Comparison of ENCODE assay signal across 27 mouse cellular contexts in the genomic region with DNA sequence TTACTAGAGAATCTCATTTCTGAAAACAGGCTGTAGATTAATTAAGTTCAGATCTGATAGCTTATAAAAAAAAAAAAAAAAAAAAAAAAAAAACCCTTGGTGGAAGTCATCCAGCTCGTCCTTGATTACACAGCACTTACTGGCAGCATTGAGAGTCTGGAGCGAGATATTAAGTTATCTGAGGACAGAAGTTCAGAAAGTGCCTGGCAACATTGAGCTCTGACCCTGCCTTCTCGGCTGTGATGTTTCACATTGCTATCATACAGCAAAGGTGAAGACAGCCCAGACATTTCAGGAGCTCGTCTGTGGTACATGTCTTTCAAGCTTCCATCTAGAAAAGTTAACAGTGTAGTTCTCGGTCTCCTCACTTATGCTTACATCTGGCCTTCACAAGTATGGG.
DNase-seq lines count a peak whose midpoint lies in the region; ATAC-seq and TF ChIP-seq lines count a peak whose summit lies in the region.
"Had no signal": no experiment of that assay in that cellular context is flagged by ENCODE, and none has a peak within 500 bp of the region (broad histone marks: within the 10 kb centered on the region; RNA-seq: fewer than 3 reads in every experiment).

No protein-coding gene starts in this region.

- peak overlapping the region; percentile 24; the same call in 1 of the 2 replicates for H3K27ac ChIP-seq in kidney, adult 2 months (ENCODE audit: insufficient read depth, low read depth, low read length)
- no peak overlapping the region for H3K27ac ChIP-seq in kidney, embryonic 15.5 days
- no peak overlapping the region for H3K27ac ChIP-seq in CH12.LX (ENCODE audit: insufficient read depth, low read depth)
- H3K27ac ChIP-seq in stomach, postnatal 0 days (replicated peaks): no peak overlapping the region
- H3K27ac ChIP-seq: forebrain, embryonic 10.5 days; hindbrain, embryonic 10.5 days; intestine, embryonic 15.5 days; liver, embryonic 13.5 days; lung, embryonic 15.5 days; midbrain, embryonic 10.5 days; neural tube, embryonic 13.5 days had no signal

- no peaks in the 10 kb centered on the region for H3K9me3 ChIP-seq in kidney, embryonic 15.5 days (replicated peaks)
- H3K9me3 ChIP-seq in CH12.LX (replicated peaks; ENCODE audit: low read length): peaks cover 6% of the 10 kb centered on the region
- H3K9me3 ChIP-seq in stomach, postnatal 0 days (ENCODE audit: control insufficient read depth, low read length): no peaks in the 10 kb centered on the region
- H3K9me3 ChIP-seq: forebrain, embryonic 10.5 days; hindbrain, embryonic 10.5 days; intestine, embryonic 15.5 days; liver, embryonic 13.5 days; lung, embryonic 15.5 days; neural tube, embryonic 13.5 days had no signal

- 52% methylated on average over 5 of the region's 5 CpGs for WGBS in kidney, adult 2 months
- WGBS in kidney, embryonic 15.5 days: 84% methylated on average over 5 of the region's 5 CpGs
- WGBS in stomach, postnatal 0 days: 65% methylated on average over 5 of the region's 5 CpGs

- TF ChIP-seq EP300 in CH12.LX (IDR thresholded peaks at IDR 0.05; ENCODE audit: low read length): no peak
- TF ChIP-seq EP300 in stomach, postnatal 0 days (optimal IDR thresholded peaks at IDR 0.05): no peak

- no peak for TF ChIP-seq POLR2A in kidney, adult 2 months (IDR thresholded peaks at IDR 0.05; ENCODE audit: low read depth, low read length)
- no peak for TF ChIP-seq POLR2A in CH12.LX (IDR thresholded peaks at IDR 0.05; ENCODE audit: low read depth, low read length)

- TF ChIP-seq RAD21 in CH12.LX (IDR thresholded peaks at IDR 0.05; ENCODE audit: low read depth, low read length): no peak

- peaks cover 16% of the 10 kb centered on the region for H3K4me1 ChIP-seq in kidney, adult 2 months (ENCODE audit: control insufficient read depth, insufficient read depth, low read length)
- peaks cover 33% of the 10 kb centered on the region for H3K4me1 ChIP-seq in kidney, embryonic 15.5 days
- peaks cover 22 to 52% of the 10 kb centered on the region in 2 experiments for H3K4me1 ChIP-seq in CH12.LX (ENCODE audit: control insufficient read depth in 1 of 2, insufficient read depth in 2 of 2)
- peaks cover 13% of the 10 kb centered on the region; the same call in 1 of the 2 replicates for H3K4me1 ChIP-seq in stomach, postnatal 0 days (replicated peaks; ENCODE audit: control insufficient read depth, insufficient read depth)

- no peak overlapping the region for H3K4me3 ChIP-seq in kidney, adult 2 months (ENCODE audit: insufficient read depth, low read depth, low read length)
- no peak overlapping the region for H3K4me3 ChIP-seq in kidney, embryonic 15.5 days (replicated peaks)
- no peak overlapping the region for H3K4me3 ChIP-seq in CH12.LX (replicated peaks in 1 of 3; ENCODE audit: low read depth in 2 of 3, low read length in 2 of 3, poor library complexity in 1 of 3)
- no peak overlapping the region for H3K4me3 ChIP-seq in stomach, postnatal 0 days (ENCODE audit: low read depth, low read length)
- H3K4me3 ChIP-seq: forebrain, embryonic 10.5 days; hindbrain, embryonic 10.5 days; intestine, embryonic 15.5 days; liver, embryonic 13.5 days; lung, embryonic 15.5 days; midbrain, embryonic 10.5 days; myocyte; neural tube, embryonic 13.5 days had no signal

- H3K27me3 ChIP-seq in kidney, adult 2 months (replicated peaks; ENCODE audit: control insufficient read depth, insufficient read depth, low read length): no peaks in the 10 kb centered on the region
- no peaks in the 10 kb centered on the region for H3K27me3 ChIP-seq in kidney, embryonic 15.5 days
- no peaks in the 10 kb centered on the region for H3K27me3 ChIP-seq in CH12.LX (replicated peaks)
- no peaks in the 10 kb centered on the region for H3K27me3 ChIP-seq in stomach, postnatal 0 days (ENCODE audit: control insufficient read depth, insufficient read depth, low read length)
- H3K27me3 ChIP-seq: intestine, embryonic 15.5 days; liver, embryonic 13.5 days; lung, embryonic 15.5 days; neural tube, embryonic 13.5 days; Patski had no signal

- no peaks in the 10 kb centered on the region for H3K79me2 ChIP-seq in CH12.LX (replicated peaks; ENCODE audit: control insufficient read depth, extremely low read depth, insufficient read depth, poor library complexity, severe bottlenecking)

- no peaks in the 10 kb centered on the region for H3K36me3 ChIP-seq in kidney, adult 2 months (ENCODE audit: control insufficient read depth, insufficient read depth, low read length)
- H3K36me3 ChIP-seq in kidney, embryonic 15.5 days: no peaks in the 10 kb centered on the region
- H3K36me3 ChIP-seq in CH12.LX (replicated peaks in 1 of 2; ENCODE audit: control insufficient read depth in 1 of 2, insufficient read depth in 1 of 2, low read length in 1 of 2): no peaks in the 10 kb centered on the region
- no peaks in the 10 kb centered on the region for H3K36me3 ChIP-seq in stomach, postnatal 0 days (ENCODE audit: control insufficient read depth, insufficient read depth, low read length)
- H3K36me3 ChIP-seq: forebrain, embryonic 10.5 days; hindbrain, embryonic 10.5 days; intestine, embryonic 15.5 days; liver, embryonic 13.5 days; lung, embryonic 15.5 days; midbrain, embryonic 10.5 days; neural tube, embryonic 13.5 days had no signal

- TF ChIP-seq CTCF in kidney, adult 2 months (conservative IDR thresholded peaks at IDR 0.05; ENCODE audit: insufficient read depth, insufficient read length, low read depth, low read length): no peak
- no peak for TF ChIP-seq CTCF in CH12.LX (conservative IDR thresholded peaks at IDR 0.05 in 1 of 2, IDR thresholded peaks at IDR 0.05 in 1 of 2; ENCODE audit: low read depth in 2 of 2, low read length in 2 of 2)
- TF ChIP-seq CTCF in stomach, postnatal 0 days (IDR thresholded peaks at IDR 0.05; ENCODE audit: low read depth): no peak

- H3K4me2 ChIP-seq in kidney, embryonic 15.5 days: no peak overlapping the region
- no peak overlapping the region; the same call in 1 of the 2 replicates for H3K4me2 ChIP-seq in CH12.LX (ENCODE audit: insufficient read depth, low read depth, poor library complexity, severe bottlenecking)
- H3K4me2 ChIP-seq in stomach, postnatal 0 days (replicated peaks; ENCODE audit: low read depth): no peak overlapping the region
- H3K4me2 ChIP-seq: intestine, embryonic 15.5 days; liver, embryonic 13.5 days; lung, embryonic 15.5 days; neural tube, embryonic 13.5 days had no signal

- H3K9ac ChIP-seq in kidney, embryonic 15.5 days: no peak overlapping the region
- H3K9ac ChIP-seq in CH12.LX (ENCODE audit: insufficient read depth, low read depth): no peak overlapping the region
- no peak overlapping the region for H3K9ac ChIP-seq in stomach, postnatal 0 days (ENCODE audit: low read length)
- H3K9ac ChIP-seq: intestine, embryonic 15.5 days; liver, embryonic 13.5 days; lung, embryonic 15.5 days; neural tube, embryonic 13.5 days had no signal

- in situ Hi-C loops in CH12.LX (cut with MboI; ENCODE audit: low pct_ligation_motif_present, low pct_unique_long_range_greater_than_20kb, low sequenced_read_pairs): no loop called here

- dilution Hi-C loops in CH12.LX (cut with MboI; ENCODE audit: extremely low pct_ligation_motif_present, extremely low pct_unique_long_range_greater_than_20kb, low sequenced_read_pairs): no loop called here

- no peak for ATAC-seq in kidney, embryonic 15.5 days (replicated peaks; ENCODE audit: low FRiP score)
- peak; percentile 33; the same call in 1 of the 2 replicates for ATAC-seq in megakaryocyte progenitor cell, adult 5-6 weeks (replicated peaks; ENCODE audit: poor library complexity)
- no peak for ATAC-seq in stomach, postnatal 0 days (ENCODE audit: low FRiP score, low TSS enrichment)
- ATAC-seq: forebrain, embryonic 16.5 days; hindbrain, embryonic 16.5 days; intestine, embryonic 15.5 days; midbrain, embryonic 16.5 days; Patski had no signal

- DNase-seq in adrenal gland, postnatal 10 days: peak; percentile 24
- DNase-seq in adrenal gland, postnatal 25 days: no peak
- DNase-seq in kidney, adult 2 months: no peak
- DNase-seq in CH12.LX (ENCODE audit: extremely low read depth): no peak
- no peak for DNase-seq in stomach, postnatal 0 days (ENCODE audit: low spot score)
- no peak for DNase-seq in spleen, postnatal 36 days (ENCODE audit: low spot score in 2 of 2)
- DNase-seq: cerebellum, adult 11-12 months; cerebellum, postnatal 14 days; gastrocnemius, postnatal 14 days; kidney, adult 9 months; kidney, postnatal 36 days; layer of hippocampus, adult 9-11 months; liver, embryonic 13.5 days; lung, postnatal 4 days had no signal

TF ChIP-seq in CH12.LX, 34 proteins besides CTCF, POLR2A, EP300 and RAD21:
- TF ChIP-seq HCFC1 (IDR thresholded peaks at IDR 0.05; ENCODE audit: low read depth, low read length): no peak
- TF ChIP-seq ZKSCAN1 (IDR thresholded peaks at IDR 0.05; ENCODE audit: borderline replicate concordance, low read depth, low read length): no peak
- peak; percentile 14; the same call in 1 of the 2 replicates for TF ChIP-seq ZNF384 (IDR thresholded peaks at IDR 0.05; ENCODE audit: low read depth, low read length)
